Mouse (Mus musculus): ENCODE measurements at regions not wholly inside any gene's neighbourhood (a gene's known extent, or its start where the extent isn't known, plus 50 kb on each side); places are given as distances from the start of the nearest gene placed in this dataset.

DNA sequence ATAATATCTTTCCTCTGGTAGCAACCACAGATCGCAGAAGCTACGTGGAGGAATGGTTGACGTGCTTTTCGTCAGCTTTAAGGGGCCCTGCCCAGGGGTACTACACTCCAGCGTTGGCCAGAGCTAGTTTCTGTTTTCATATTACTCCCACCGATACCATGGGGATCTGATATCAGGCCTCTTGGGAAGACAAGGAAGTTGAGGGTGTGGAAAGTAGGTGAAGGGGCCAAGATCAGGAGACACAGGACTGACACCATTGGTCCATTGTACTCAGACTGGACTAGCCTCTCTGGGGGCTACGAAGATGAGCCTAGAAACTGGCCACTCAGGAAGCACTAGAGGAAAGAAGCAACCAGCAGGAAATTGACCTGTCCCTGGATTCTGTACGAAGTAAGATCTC, 88.0 kb downstream of the Dll1 start:
- TF ChIP-seq CTCF (conservative IDR thresholded peaks at IDR 0.05 in 1 of 2, IDR thresholded peaks at IDR 0.05 in 1 of 2; ENCODE audit: low read depth in 2 of 2, low read length in 2 of 2) (no peak), POLR2A (IDR thresholded peaks at IDR 0.05; ENCODE audit: low read depth, low read length) (no peak)

Data from CH12.LX (cell line).